Mouse (Mus musculus): ENCODE results near the gene Tsga10ip. TPM values are rescaled to one million over a fixed set of nuclear protein-coding genes. Genes with fewer than 3 reads are reported as not detected.
"Not testable (repeated sequence)": the region's sequence is repeated elsewhere in the genome, so short reads cannot be mapped to it uniquely, and the experiment has no call there.

Tsga10ip gene
- polyA plus RNA-seq, 1 experiment from 2014 or later: 0.39 TPM

DNA sequence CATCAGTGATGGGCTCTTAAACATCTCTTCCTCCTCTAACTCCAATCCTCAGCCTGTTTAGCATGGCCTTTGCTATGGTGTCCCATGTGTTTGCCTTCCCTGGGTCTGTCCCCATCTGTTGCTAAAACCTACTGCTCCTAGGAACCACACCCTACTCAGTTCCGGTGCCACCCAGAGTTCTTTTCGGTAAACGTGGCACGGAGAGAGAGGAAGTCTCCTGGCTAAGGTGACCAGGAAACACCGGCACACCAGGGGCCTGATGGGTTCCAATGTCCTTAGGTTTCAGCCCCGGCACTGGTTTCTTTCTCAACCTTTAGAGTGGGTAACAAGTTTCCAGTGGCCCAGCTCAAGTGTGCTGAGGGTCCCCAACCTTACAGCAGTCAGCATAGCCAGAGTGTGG lies 18.3 kb upstream of the Tsga10ip start:
- Histone ChIP-seq H3K9me3 (replicated peaks) (no peaks in the 10 kb centered on the region), H3K27ac (replicated peaks) (no peak overlapping the region), H3K4me3 (no peak overlapping the region; the same call in 1 of the 2 replicates), H3K27me3 (ENCODE audit: low read depth, poor library complexity, severe bottlenecking) (no peaks in the 10 kb centered on the region), H3K4me1 (peaks cover 22% of the 10 kb centered on the region), H3K36me3 (peaks cover 46% of the 10 kb centered on the region)
- 96% methylated on average over 6 of the region's 6 CpGs for WGBS
- DNase-seq (ENCODE audit: low spot score): no peak

DNA sequence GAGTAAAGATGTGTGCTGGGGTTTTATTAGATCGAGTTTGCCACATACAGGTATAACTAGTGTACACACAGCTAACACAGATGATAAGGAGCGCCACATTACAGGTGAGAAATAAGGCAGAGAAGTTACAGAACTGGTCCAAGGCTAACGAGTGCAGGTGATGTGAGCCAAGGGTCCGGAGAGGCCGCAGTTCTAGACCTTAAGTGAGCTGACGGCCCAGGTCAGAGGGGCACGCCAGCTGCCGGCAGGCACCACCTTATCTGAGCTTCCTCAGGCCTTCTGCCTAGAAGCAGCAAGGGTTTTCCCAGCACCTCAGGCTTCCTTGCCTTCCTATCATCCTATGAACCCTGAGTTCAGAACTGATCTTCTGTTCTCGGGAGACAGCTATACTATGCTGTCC lies 17.3 kb upstream of the Tsga10ip start:
- Histone ChIP-seq H3K27me3 (ENCODE audit: low read depth, poor library complexity, severe bottlenecking) (no peaks in the 10 kb centered on the region), H3K27ac (replicated peaks) (no peak overlapping the region), H3K4me3 (no peak overlapping the region), H3K9me3 (replicated peaks) (no peaks in the 10 kb centered on the region), H3K4me1 (peaks cover 21% of the 10 kb centered on the region), H3K36me3 (peaks cover 46% of the 10 kb centered on the region)
- 93% methylated on average over 9 of the region's 9 CpGs for WGBS
- DNase-seq (ENCODE audit: low spot score): no peak

DNA sequence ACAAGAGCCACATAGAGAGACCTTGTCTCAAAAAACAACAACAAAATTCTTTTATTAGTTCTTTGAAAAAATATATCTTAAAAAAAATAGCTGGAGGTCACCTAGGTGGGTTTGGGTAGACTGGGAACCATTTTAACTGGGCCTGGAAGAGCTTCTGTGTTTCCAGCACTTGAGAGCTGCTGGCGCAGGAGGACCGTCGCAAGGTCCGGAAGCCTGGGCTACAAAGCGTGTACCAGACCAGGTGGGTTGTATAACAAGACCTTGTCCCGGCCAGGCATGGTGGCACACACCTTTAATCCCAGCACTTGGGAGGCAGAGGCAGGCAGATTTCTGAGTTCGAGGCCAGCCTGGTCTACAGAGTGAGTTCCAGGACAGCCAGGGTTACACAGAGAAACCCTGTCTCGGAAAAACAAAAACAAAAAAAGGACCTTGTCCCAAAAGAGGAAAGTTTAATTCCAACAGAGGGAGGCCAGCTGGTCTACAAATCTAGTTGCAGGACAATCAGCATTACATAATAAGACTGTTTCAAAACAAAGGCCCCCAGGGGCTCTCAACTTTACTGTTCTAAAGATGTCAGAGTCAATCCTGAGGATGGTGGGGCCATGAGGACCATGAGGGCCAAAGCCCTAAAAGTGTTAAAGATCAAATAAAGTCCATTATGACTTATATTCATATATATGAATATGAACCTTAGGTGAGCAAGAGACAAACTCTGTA lies 16.6 kb upstream of the Tsga10ip start:
- no peak for DNase-seq (ENCODE audit: low spot score)
- H3K36me3 ChIP-seq: peaks cover 46% of the 10 kb centered on the region
- 90% methylated on average over 8 of the region's 8 CpGs for WGBS
- no peaks in the 10 kb centered on the region for H3K9me3 ChIP-seq (replicated peaks)
- no peak overlapping the region for H3K4me3 ChIP-seq
- no peaks in the 10 kb centered on the region for H3K27me3 ChIP-seq (ENCODE audit: low read depth, poor library complexity, severe bottlenecking)
- no peak overlapping the region for H3K27ac ChIP-seq (replicated peaks)
- peaks cover 17% of the 10 kb centered on the region for H3K4me1 ChIP-seq

DNA sequence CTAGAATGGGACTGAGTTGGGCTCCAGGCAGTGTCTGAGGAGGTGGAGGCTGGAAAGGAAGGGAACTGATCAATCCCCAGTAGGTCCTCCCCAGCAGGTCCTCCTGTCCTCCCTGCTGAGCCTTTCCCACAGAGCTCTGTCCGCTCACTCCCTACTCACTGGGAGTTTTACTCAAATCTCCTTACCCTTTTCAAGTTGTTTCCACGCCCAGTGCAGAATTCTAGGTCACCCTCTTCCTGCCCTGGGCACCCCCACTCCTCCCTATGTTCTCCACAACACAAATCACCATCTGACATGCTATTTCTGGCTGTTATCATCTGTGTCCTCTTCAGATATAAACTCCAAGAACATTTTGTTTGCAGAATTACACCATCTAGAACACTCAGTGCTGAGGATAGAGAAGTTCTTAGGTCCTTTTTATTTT lies 12.2 kb upstream of the Tsga10ip start:
- DNase-seq (ENCODE audit: low spot score): no peak
- Histone ChIP-seq H3K9me3 (replicated peaks) (no peaks in the 10 kb centered on the region), H3K27me3 (ENCODE audit: low read depth, poor library complexity, severe bottlenecking) (no peaks in the 10 kb centered on the region), H3K27ac (replicated peaks) (no peak overlapping the region), H3K4me3 (no peak overlapping the region), H3K4me1 (peaks cover 4% of the 10 kb centered on the region; the same call in 1 of the 2 replicates), H3K36me3 (peaks cover 7% of the 10 kb centered on the region; the same call in 1 of the 2 replicates)
- 72% methylated on average over 2 of the region's 2 CpGs for WGBS

- Histone ChIP-seq H3K9me3 (replicated peaks) (no peaks in the 10 kb centered on the region), H3K27ac (replicated peaks) (no peak overlapping the region), H3K4me1 (peaks cover 4% of the 10 kb centered on the region; the same call in 1 of the 2 replicates), H3K4me3 (no peak overlapping the region), H3K27me3 (ENCODE audit: low read depth, poor library complexity, severe bottlenecking) (no peaks in the 10 kb centered on the region), H3K36me3 (0 out of 2 replicates have a peak, but pooled peaks cover 8% of the 10 kb centered on the region)
- no peak for DNase-seq (ENCODE audit: low spot score)
- WGBS: 83% methylated on average over 4 of the region's 4 CpGs
These were observed 11.5 kb upstream of the Tsga10ip start for GRCm38 (mm10) chr19:5413840-5414239.

DNA sequence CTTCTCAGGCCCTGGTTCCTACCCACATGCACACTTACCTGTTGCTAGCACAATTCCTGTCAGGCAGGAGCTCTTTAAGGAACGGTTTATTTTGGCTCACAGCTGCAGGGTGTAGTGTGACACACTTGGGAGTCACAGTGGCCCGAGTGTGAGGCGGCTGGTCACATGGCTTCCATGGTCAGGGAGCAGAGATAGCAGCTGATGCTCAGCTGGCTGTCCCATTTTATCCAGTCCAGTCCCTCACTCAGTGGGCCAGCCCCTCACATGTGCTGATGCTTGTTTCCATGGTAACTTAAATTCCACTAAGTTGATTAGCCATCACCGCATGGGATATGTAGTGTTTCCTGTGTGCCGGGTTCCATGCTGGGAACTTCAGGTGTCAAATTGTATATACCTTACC lies 9.6 kb upstream of the Tsga10ip start:
- Histone ChIP-seq H3K36me3 (0 out of 2 replicates have a peak, but pooled peaks cover 4% of the 10 kb centered on the region), H3K4me3 (no peak overlapping the region), H3K27me3 (ENCODE audit: low read depth, poor library complexity, severe bottlenecking) (no peaks in the 10 kb centered on the region), H3K27ac (replicated peaks) (no peak overlapping the region), H3K4me1 (peaks cover 14% of the 10 kb centered on the region), H3K9me3 (replicated peaks) (no peaks in the 10 kb centered on the region)
- WGBS: 79% methylated on average over 5 of the region's 5 CpGs
- DNase-seq (ENCODE audit: low spot score): no peak

- WGBS: 87% methylated on average over 5 of the region's 5 CpGs
- Histone ChIP-seq H3K36me3 (0 out of 2 replicates have a peak, but pooled peaks cover 4% of the 10 kb centered on the region), H3K4me3 (no peak overlapping the region), H3K27ac (replicated peaks) (no peak overlapping the region), H3K4me1 (peaks cover 20% of the 10 kb centered on the region), H3K27me3 (ENCODE audit: low read depth, poor library complexity, severe bottlenecking) (no peaks in the 10 kb centered on the region), H3K9me3 (replicated peaks) (no peaks in the 10 kb centered on the region)
- DNase-seq (ENCODE audit: low spot score): no peak
These were observed 8.3 kb upstream of the Tsga10ip start for GRCm38 (mm10) chr19:5410641-5411040.

GRCm38 (mm10) chr19:5409068-5409467 lies 6.7 kb upstream of the Tsga10ip start:
- Histone ChIP-seq H3K9me3 (replicated peaks) (no peaks in the 10 kb centered on the region), H3K36me3 (0 out of 2 replicates have a peak, but pooled peaks cover 4% of the 10 kb centered on the region), H3K27ac (replicated peaks) (no peak overlapping the region), H3K27me3 (ENCODE audit: low read depth, poor library complexity, severe bottlenecking) (no peaks in the 10 kb centered on the region), H3K4me1 (peaks cover 22% of the 10 kb centered on the region), H3K4me3 (no peak overlapping the region)
- DNase-seq (ENCODE audit: low spot score): no peak
- WGBS: 84% methylated on average over 5 of the region's 5 CpGs

GRCm38 (mm10) chr19:5408057-5409001 lies 6.0 kb upstream of the Tsga10ip start:
- no peak for DNase-seq (ENCODE audit: low spot score)
- WGBS: 91% methylated on average over 13 of the region's 13 CpGs

DNA sequence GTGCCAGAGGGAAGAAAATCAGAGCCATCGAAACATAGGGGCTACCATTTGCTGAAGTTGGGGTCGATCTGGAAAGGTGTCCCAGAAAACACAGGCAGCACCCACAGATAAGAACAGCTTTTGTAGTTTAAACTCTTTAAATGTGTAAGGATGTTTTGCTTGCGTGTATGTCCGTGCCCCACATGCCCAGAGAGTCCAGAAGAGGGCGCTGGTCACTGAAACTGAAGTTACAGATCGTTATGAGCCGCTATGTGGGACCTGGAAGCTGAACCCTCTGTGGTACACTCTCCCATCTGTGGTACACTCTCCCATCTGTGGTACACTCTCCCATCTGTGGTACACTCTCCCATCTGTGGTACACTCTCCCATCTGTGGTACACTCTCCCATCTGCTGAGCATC lies 4.8 kb upstream of the Tsga10ip start:
- Histone ChIP-seq H3K27ac (replicated peaks) (peak overlapping the region; percentile 87), H3K9me3 (replicated peaks) (no peaks in the 10 kb centered on the region), H3K4me3 (peak overlapping the region; percentile 61), H3K4me1 (peaks cover 22% of the 10 kb centered on the region), H3K36me3 (0 out of 2 replicates have a peak, but pooled peaks cover 4% of the 10 kb centered on the region), H3K27me3 (ENCODE audit: low read depth, poor library complexity, severe bottlenecking) (no peaks in the 10 kb centered on the region)
- DNase-seq (ENCODE audit: low spot score): peak; percentile 62
- WGBS: 22% methylated on average over 7 of the region's 7 CpGs

More at GRCm38 (mm10) chr19:5408057-5409001, 6.0 kb upstream of the Tsga10ip start:
- Histone ChIP-seq H3K27me3 (ENCODE audit: low read depth, poor library complexity, severe bottlenecking) (no peaks in the 10 kb centered on the region), H3K9me3 (replicated peaks) (no peaks in the 10 kb centered on the region), H3K4me1 (peaks cover 22% of the 10 kb centered on the region), H3K4me3 (peak overlapping the region; percentile 61; the same call in 1 of the 2 replicates), H3K27ac (replicated peaks) (no peak overlapping the region), H3K36me3 (0 out of 2 replicates have a peak, but pooled peaks cover 4% of the 10 kb centered on the region)

DNA sequence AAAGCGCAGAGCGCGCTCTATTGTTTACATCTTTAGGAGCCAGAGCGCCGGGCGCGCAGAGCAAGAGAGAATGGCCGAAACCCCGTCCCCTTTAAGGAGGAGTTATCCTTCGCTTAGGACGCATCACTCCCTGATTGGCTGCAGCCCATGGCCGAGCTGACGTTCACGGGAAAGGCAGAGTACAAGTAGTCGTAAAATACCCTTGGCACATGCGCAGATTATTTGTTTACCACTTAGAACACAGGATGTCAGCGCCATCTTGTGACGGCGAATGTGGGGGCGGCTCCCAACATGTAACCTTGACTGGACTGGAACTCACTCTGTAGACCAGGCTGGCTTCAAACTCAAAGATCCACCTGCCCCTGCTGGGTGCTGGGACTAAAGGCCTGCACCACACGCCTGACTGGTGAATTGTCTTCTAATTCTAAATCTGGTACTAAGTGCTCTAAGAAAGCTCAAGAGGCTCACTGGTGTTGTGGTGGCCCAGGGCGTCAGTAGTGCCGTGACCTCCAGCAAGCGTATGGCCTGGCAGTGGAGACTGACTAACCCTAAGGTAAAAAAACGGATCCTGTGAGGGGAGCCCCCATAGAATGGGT lies 4.3 kb upstream of the Tsga10ip start:
- WGBS: 15% methylated on average over 25 of the region's 25 CpGs
- not testable (repeated sequence) for H3K9me3 ChIP-seq (replicated peaks); H3K27me3 ChIP-seq (ENCODE audit: low read depth, poor library complexity, severe bottlenecking); H3K36me3 ChIP-seq
- DNase-seq (ENCODE audit: low spot score): peak; percentile 62
- peak overlapping the region; percentile 61 for H3K4me3 ChIP-seq
- H3K27ac ChIP-seq (replicated peaks): peak overlapping the region; percentile 87
- H3K4me1 ChIP-seq: peaks cover 19% of the 10 kb centered on the region

- Histone ChIP-seq H3K36me3 (0 out of 2 replicates have a peak, but pooled peaks cover 4% of the 10 kb centered on the region), H3K4me1 (peaks cover 18% of the 10 kb centered on the region), H3K9me3 (replicated peaks) (no peaks in the 10 kb centered on the region), H3K27me3 (ENCODE audit: low read depth, poor library complexity, severe bottlenecking) (no peaks in the 10 kb centered on the region), H3K4me3 (peak overlapping the region; percentile 52), H3K27ac (replicated peaks) (peak overlapping the region; percentile 81)
- DNase-seq (ENCODE audit: low spot score): no peak
- 28% methylated on average over 7 of the region's 7 CpGs for WGBS
These were observed 3.6 kb upstream of the Tsga10ip start for GRCm38 (mm10) chr19:5405924-5406323.

All from midbrain, embryonic 10.5 days (tissue).